Mouse (Mus musculus) ES-Bruce4 (cell line): Measurements from ENCODE around the gene Fam110a.

Experiments
- CTCF ChIP-seq: IDR thresholded peaks from one replicate; pipeline ENCODE4 v1.8.1; 2011; ENCODE audit warnings: low read depth, low read length
- EP300 ChIP-seq: IDR thresholded peaks from 2 replicates; pipeline ENCODE4 v1.6.1; 2011; ENCODE audit warnings: low read depth, low read length; ENCODE audit not compliant: insufficient read depth
- POLR2A ChIP-seq: IDR thresholded peaks from one replicate; pipeline ENCODE4 v1.8.1; 2011; ENCODE audit warnings: low read length; ENCODE audit not compliant: insufficient read depth

GRCm38 (mm10) chr2:152010251-152010650 lies 30.2 kb upstream of the Fam110a start:
- TF ChIP-seq EP300 (no peak), CTCF (no peak), POLR2A (no peak)
